Mouse (Mus musculus): ENCODE results near the gene Casd1.

DNA sequence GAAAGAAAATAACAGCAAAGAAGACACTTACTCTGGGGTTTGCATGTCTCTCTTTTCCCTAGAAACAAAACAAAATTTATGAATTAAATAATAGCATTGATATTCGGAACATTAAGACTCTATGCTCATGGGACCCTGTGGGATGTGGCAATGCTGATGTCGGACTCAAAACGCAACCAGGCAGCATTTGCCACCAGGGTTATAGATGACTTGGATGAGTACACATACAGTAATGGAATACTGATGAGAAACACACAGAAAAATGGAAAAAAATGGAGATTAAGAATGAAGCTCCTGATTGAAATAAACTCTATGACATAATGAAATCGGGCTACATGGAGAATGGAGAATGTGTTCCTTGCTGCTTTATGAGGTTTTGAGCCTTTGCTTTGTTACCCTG lies 89.8 kb downstream of the Casd1 start:
- TF ChIP-seq CTCF (IDR thresholded peaks at IDR 0.05; ENCODE audit: low read depth, low read length) (no peak), POLR2A (IDR thresholded peaks at IDR 0.05; ENCODE audit: extremely low read depth, insufficient read depth, low read length) (no peak)
